Mouse (Mus musculus) T-helper 17 cell (primary cell): ENCODE results near the gene Hepacam.

Experiments
- in situ Hi-C, 2 experiments: fragments of 300-600 bp; cut with MboI, MseI; formaldehyde crosslinking; loops; 1 replicate in 1 of 2; 2 replicates in 1 of 2; pipeline ENCODE4 v1.15.1; 2025; ENCODE audit warnings: high pct_unique_total_duplicates in 2 of 2

Hepacam gene

GRCm38 (mm10) chr9:37367301-37368080 is at the start of gene Hepacam:
Hepacam (plus strand) TSS chr9:37367351.
- in situ Hi-C loops, result no loop called here

- in situ Hi-C loops, result loop anchor here in 1 of 2 experiments (5.0 to 10.0 kb wide), 2 partner anchors 142 to 175 kb away; no protein-coding TSS in a partner anchor
Observed at GRCm38 (mm10) chr9:37329456-37329855, 37.7 kb upstream of the Hepacam start.

- in situ Hi-C loops, result no loop called here
Observed at GRCm38 (mm10) chr9:37345406-37345805, 21.7 kb upstream of the Hepacam start.

- in situ Hi-C loops, result no loop called here
Observed at GRCm38 (mm10) chr9:37347184-37347987, 19.8 kb upstream of the Hepacam start.

- in situ Hi-C loops, result no loop called here
Observed at GRCm38 (mm10) chr9:37347988-37348642, 19.0 kb upstream of the Hepacam start, which contains the start of gene Ccdc15. Ccdc15 (minus strand) TSS chr9:37348432.

GRCm38 (mm10) chr9:37349050-37349449 is 18.1 kb upstream of the Hepacam start:
- in situ Hi-C loops, result no loop called here

GRCm38 (mm10) chr9:37351266-37351665 is 15.9 kb upstream of the Hepacam start:
- in situ Hi-C loops, result no loop called here

- in situ Hi-C loops, result no loop called here
Observed at GRCm38 (mm10) chr9:37354485-37354884, 12.7 kb upstream of the Hepacam start.

GRCm38 (mm10) chr9:37358713-37359330 is 8.3 kb upstream of the Hepacam start:
- in situ Hi-C loops, result no loop called here

- in situ Hi-C loops, result no loop called here
Observed at GRCm38 (mm10) chr9:37359331-37360220, 7.6 kb upstream of the Hepacam start.

- in situ Hi-C loops, result no loop called here
Observed at GRCm38 (mm10) chr9:37362084-37362483, 5.1 kb upstream of the Hepacam start.

- in situ Hi-C loops, result no loop called here
Observed at GRCm38 (mm10) chr9:37362881-37363280, 4.3 kb upstream of the Hepacam start.

- in situ Hi-C loops, result no loop called here
Observed at GRCm38 (mm10) chr9:37363551-37363950, 3.6 kb upstream of the Hepacam start.

GRCm38 (mm10) chr9:37364392-37364791 is 2.8 kb upstream of the Hepacam start:
- in situ Hi-C loops, result no loop called here

- in situ Hi-C loops, result no loop called here
Observed at GRCm38 (mm10) chr9:37365706-37366105, 1.4 kb upstream of the Hepacam start.

GRCm38 (mm10) chr9:37368081-37368830 is 1.1 kb downstream of the Hepacam start:
- in situ Hi-C loops, result no loop called here

GRCm38 (mm10) chr9:37368860-37369259 is 1.7 kb downstream of the Hepacam start:
- in situ Hi-C loops, result no loop called here

- in situ Hi-C loops, result no loop called here
Observed at GRCm38 (mm10) chr9:37371232-37371801, 4.2 kb downstream of the Hepacam start.

- in situ Hi-C loops, result no loop called here
Observed at GRCm38 (mm10) chr9:37375718-37376117, 8.6 kb downstream of the Hepacam start.
